Mouse (Mus musculus) CH12.LX (cell line): ENCODE data around the gene Sgca. TPM values are rescaled to one million over a fixed set of nuclear protein-coding genes. Genes with fewer than 3 reads are reported as not detected.
"Not testable (repeated sequence)": the region's sequence is repeated elsewhere in the genome, so short reads cannot be mapped to it uniquely, and the experiment has no call there.

Experiments
- DNase-seq: peaks from one replicate; pipeline ENCODE4 v3.0.0-alpha.2; 2013; ENCODE audit errors: extremely low read depth
- H3K27ac ChIP-seq: 2 replicates; pipeline ENCODE4 v1.5.1; 2012; ENCODE audit warnings: low read depth, mild to moderate bottlenecking, control low read depth, moderate library complexity; ENCODE audit not compliant: insufficient read depth
- H3K27me3 ChIP-seq: replicated peaks from 2 replicates; pipeline ENCODE3; 2012; ENCODE audit warnings: inconsistent platforms
- H3K36me3 ChIP-seq, 2 experiments: replicated peaks in 1 of 2; 2 replicates each; pipeline versions ENCODE3 to v1.6.1; 2012; ENCODE audit warnings: inconsistent platforms in 1 of 2, low read length in 1 of 2, mild to moderate bottlenecking in 1 of 2, mixed read lengths in 1 of 2, moderate library complexity in 1 of 2; ENCODE audit not compliant: control insufficient read depth in 1 of 2, insufficient read depth in 1 of 2
- H3K4me1 ChIP-seq, 2 experiments: 2 replicates each; pipeline ENCODE4 v1.6.1; 2012; ENCODE audit warnings: inconsistent platforms in 1 of 2, moderate library complexity in 1 of 2; ENCODE audit not compliant: insufficient read depth in 2 of 2, control insufficient read depth in 1 of 2
- H3K4me2 ChIP-seq: 2 replicates; pipeline ENCODE4 v1.6.1; 2012; ENCODE audit warnings: low read depth, mild to moderate bottlenecking, control low read depth; ENCODE audit not compliant: poor library complexity, insufficient read depth, severe bottlenecking
- H3K4me3 ChIP-seq, 3 experiments: fragments of 150-350 bp in 1 of 3; sonication (generic) in 1 of 3; replicated peaks in 1 of 3; 2 replicates each; pipeline versions ENCODE3 to v1.5.1; 2011 to 2012; ENCODE audit warnings: low read depth in 2 of 3, low read length in 2 of 3, mild to moderate bottlenecking in 2 of 3, moderate library complexity in 2 of 3, control low read depth in 1 of 3, improper control_type of control experiment in 1 of 3, inconsistent platforms in 1 of 3, mixed read lengths in 1 of 3; ENCODE audit not compliant: poor library complexity in 1 of 3
- H3K79me2 ChIP-seq: replicated peaks from 2 replicates; pipeline ENCODE4 v1.6.1; 2012; ENCODE audit warnings: mild to moderate bottlenecking, moderate library complexity; ENCODE audit not compliant: control insufficient read depth, poor library complexity, insufficient read depth, severe bottlenecking; ENCODE audit errors: extremely low read depth
- H3K9ac ChIP-seq: 2 replicates; pipeline ENCODE4 v1.6.1; 2012; ENCODE audit warnings: low read depth, mild to moderate bottlenecking, control low read depth, moderate library complexity; ENCODE audit not compliant: insufficient read depth
- H3K9me3 ChIP-seq: replicated peaks from 2 replicates; pipeline ENCODE3; 2012; ENCODE audit warnings: low read length, inconsistent platforms, mixed read lengths
- CHD2 ChIP-seq: IDR thresholded peaks from 2 replicates; pipeline ENCODE4 v1.6.1; 2011; ENCODE audit warnings: low read length, improper control_type of control experiment
- CTCF ChIP-seq, 2 experiments: IDR thresholded peaks in 1 of 2; conservative IDR thresholded peaks in 1 of 2; 2 replicates each; pipeline ENCODE4 v1.5.1; 2011 to 2012; ENCODE audit warnings: low read depth in 2 of 2, low read length in 2 of 2, improper control_type of control experiment in 1 of 2, inconsistent platforms in 1 of 2, mild to moderate bottlenecking in 1 of 2, moderate library complexity in 1 of 2
- ELF1 ChIP-seq: IDR thresholded peaks from 2 replicates; pipeline ENCODE4 v1.6.1; 2014; ENCODE audit warnings: low read depth, mild to moderate bottlenecking, inconsistent platforms, low read length, improper control_type of control experiment
- HCFC1 ChIP-seq: IDR thresholded peaks from 2 replicates; pipeline ENCODE4 v1.6.1; 2012; ENCODE audit warnings: low read depth, mild to moderate bottlenecking, inconsistent platforms, low read length, improper control_type of control experiment
- MEF2A ChIP-seq: IDR thresholded peaks from 2 replicates; pipeline ENCODE4 v1.6.1; 2014; ENCODE audit warnings: low read depth, mild to moderate bottlenecking, inconsistent platforms, low read length, improper control_type of control experiment, borderline replicate concordance
- NELFE ChIP-seq: IDR thresholded peaks from 2 replicates; pipeline ENCODE4 v1.6.1; 2011; ENCODE audit warnings: low read depth, low read length, improper control_type of control experiment
- POLR2AphosphoS2 ChIP-seq: IDR thresholded peaks from 2 replicates; pipeline ENCODE4 v1.6.1; 2011; ENCODE audit warnings: low read depth, low read length, improper control_type of control experiment
- RAD21 ChIP-seq: IDR thresholded peaks from 2 replicates; pipeline ENCODE4 v1.6.1; 2011; ENCODE audit warnings: low read depth, mild to moderate bottlenecking, low read length, improper control_type of control experiment, moderate library complexity
- SIN3A ChIP-seq: IDR thresholded peaks from 2 replicates; pipeline ENCODE4 v1.6.1; 2012; ENCODE audit warnings: low read length, improper control_type of control experiment, inconsistent platforms
- SMC3 ChIP-seq: IDR thresholded peaks from 2 replicates; pipeline ENCODE4 v1.6.1; 2011; ENCODE audit warnings: low read depth, low read length, improper control_type of control experiment
- UBTF ChIP-seq: IDR thresholded peaks from 2 replicates; pipeline ENCODE4 v1.6.1; 2012; ENCODE audit warnings: low read depth, mild to moderate bottlenecking, inconsistent platforms, low read length, improper control_type of control experiment, moderate library complexity
- ZMIZ1 ChIP-seq: IDR thresholded peaks from 2 replicates; pipeline ENCODE4 v1.6.1; 2012; ENCODE audit warnings: low read depth, mild to moderate bottlenecking, inconsistent platforms, low read length, improper control_type of control experiment
- dilution Hi-C: fragments of 300-500 bp; cut with MboI; formaldehyde crosslinking; loops from 2 replicates; pipeline ENCODE4 v1.14.3; 2020; ENCODE audit warnings: low sequenced_read_pairs; ENCODE audit not compliant: extremely low pct_unique_long_range_greater_than_20kb, extremely low pct_ligation_motif_present
- in situ Hi-C: fragments of 300-500 bp; cut with MboI; formaldehyde crosslinking; loops from 3 replicates; pipeline ENCODE4 v1.14.3; 2019; ENCODE audit warnings: low sequenced_read_pairs, low pct_ligation_motif_present, low pct_unique_long_range_greater_than_20kb, mixed read lengths
- polyA plus RNA-seq: library from polyadenylated mRNA; unstranded; fragments of >175 nt; gene quantifications from 2 replicates; pipeline ENCODE4 v1.2.1, GENCODE M21; 2012; ENCODE audit warnings: low read depth; ENCODE audit not compliant: insufficient read length
- total RNA-seq, 2 experiments: library from RNA; depleted of rRNA; stranded (reverse); fragments of 300-350 nt in 1 of 2; fragments of >200 nt in 1 of 2; gene quantifications; 2 replicates each; pipeline ENCODE4 v1.2.3; 2012 to 2014

Gene Sgca
- total and polyA plus RNA-seq, 3 experiments = 0.08 to 0.39 TPM; not detected in 1

- TF ChIP-seq CHD2 (0 out of 2 replicates have a peak, but pooled peaks have one; percentile 29), MEF2A (no peak), CTCF (conservative IDR thresholded peaks at IDR 0.05 in 1 of 2, IDR thresholded peaks at IDR 0.05 in 1 of 2; ENCODE audit: low read depth in 2 of 2, low read length in 2 of 2) (peak; percentile 68 to 90), ZMIZ1 (no peak), NELFE (peak; percentile 38; the same call in 1 of the 2 replicates), SIN3A (0 out of 2 replicates have a peak, but pooled peaks have one; percentile 22), HCFC1 (no peak), ELF1 (peak; percentile 38; the same call in 1 of the 2 replicates), UBTF (no peak), RAD21 (peak; percentile 66), SMC3 (peak; percentile 74)
- dilution Hi-C loops (no loop called here), in situ Hi-C loops (loop anchor here (5.0 kb wide), 1 partner anchor 33 kb away; the partner anchor contains the start of gene Col1a1)
- Histone ChIP-seq H3K4me1 (peaks cover 15 to 27% of the 10 kb centered on the region in 2 experiments), H3K9me3 (no peaks in the 10 kb centered on the region), H3K4me2 (no peak overlapping the region), H3K27ac (no peak overlapping the region), H3K4me3 (no peak overlapping the region), H3K9ac (no peak overlapping the region), H3K79me2 (no peaks in the 10 kb centered on the region), H3K36me3 (no peaks in the 10 kb centered on the region), H3K27me3 (peaks cover 87% of the 10 kb centered on the region)
- peak; percentile 68 for DNase-seq
Measured at GRCm38 (mm10) chr11:94970210-94970943, 5.8 kb downstream of the Sgca start.

GRCm38 (mm10) chr11:94969709-94970108 lies 6.4 kb downstream of the Sgca start:
- H3K79me2 ChIP-seq, H3K4me3 ChIP-seq, H3K4me2 ChIP-seq, H3K9ac ChIP-seq, DNase-seq, H3K27ac ChIP-seq, H3K36me3 ChIP-seq, H3K9me3 ChIP-seq, dilution Hi-C loops: not testable (repeated sequence)
- peaks cover 15 to 27% of the 10 kb centered on the region in 2 experiments for H3K4me1 ChIP-seq
- H3K27me3 ChIP-seq = peaks cover 85% of the 10 kb centered on the region
- in situ Hi-C loops = loop anchor here (5.0 kb wide), 1 partner anchor 32 kb away; the partner anchor contains the start of gene Col1a1

GRCm38 (mm10) chr11:94968187-94968586 lies 7.9 kb downstream of the Sgca start:
- Histone ChIP-seq H3K4me2 (no peak overlapping the region), H3K4me1 (peaks cover 15 to 29% of the 10 kb centered on the region in 2 experiments), H3K9me3 (no peaks in the 10 kb centered on the region), H3K9ac (no peak overlapping the region), H3K36me3 (no peaks in the 10 kb centered on the region), H3K4me3 (no peak overlapping the region), H3K27ac (no peak overlapping the region), H3K79me2 (no peaks in the 10 kb centered on the region), H3K27me3 (peaks cover 86% of the 10 kb centered on the region)
- DNase-seq = no peak
- dilution Hi-C loops (no loop called here), in situ Hi-C loops (no loop called here)
- TF ChIP-seq SMC3 = no peak
- TF ChIP-seq POLR2AphosphoS2 = no peak
